Mouse (Mus musculus) lung, postnatal 0 days (tissue): Measurements from ENCODE around the gene Vdac2. TPM values are rescaled to one million over a fixed set of nuclear protein-coding genes. Genes with fewer than 3 reads are reported as not detected.

Source experiments
- ATAC-seq: fragments of 200-750 bp; cut with Nextera tagmentation; 2 replicates; pipeline ENCODE4 v1.8.0; 2017; ENCODE audit warnings: moderate library complexity
- DNase-seq: peaks from one replicate; pipeline ENCODE4 v3.0.0-alpha.2; 2016; ENCODE audit warnings: low spot score
- H3K27ac ChIP-seq: fragments of 300-500 bp; sonication (generic); 2 replicates; pipeline ENCODE4 v1.5.1; 2014; ENCODE audit warnings: antibody characterized with exemption, mild to moderate bottlenecking, low read length, mixed read lengths
- H3K27me3 ChIP-seq: fragments of 300-500 bp; sonication (generic); replicated peaks from 2 replicates; pipeline ENCODE4 v1.6.1; 2014; ENCODE audit warnings: low read length, mixed read lengths; ENCODE audit not compliant: insufficient read depth
- H3K36me3 ChIP-seq: fragments of 300-500 bp; sonication (generic); 2 replicates; pipeline ENCODE4 v1.6.1; 2014; ENCODE audit warnings: low read length, mixed read lengths; ENCODE audit not compliant: insufficient read depth
- H3K4me1 ChIP-seq: fragments of 300-500 bp; sonication (generic); 2 replicates; pipeline ENCODE4 v1.6.1; 2014; ENCODE audit warnings: antibody characterized with exemption, low read depth, low read length, mixed read lengths; ENCODE audit not compliant: insufficient read depth
- H3K4me2 ChIP-seq: fragments of 300-500 bp; sonication (generic); replicated peaks from 2 replicates; pipeline ENCODE4 v1.6.1; 2014; ENCODE audit warnings: low read depth, mild to moderate bottlenecking, low read length, moderate library complexity, mixed read lengths
- H3K4me3 ChIP-seq: fragments of 300-500 bp; sonication (generic); 2 replicates; pipeline ENCODE4 v1.5.1; 2014; ENCODE audit warnings: low read depth, low read length
- H3K9ac ChIP-seq: fragments of 300-500 bp; sonication (generic); replicated peaks from 2 replicates; pipeline ENCODE4 v1.6.1; 2014; ENCODE audit warnings: low read depth, mild to moderate bottlenecking
- H3K9me3 ChIP-seq: fragments of 300-500 bp; sonication (generic); 2 replicates; pipeline ENCODE4 v1.6.1; 2016; ENCODE audit warnings: low read length, mixed read lengths
- CTCF ChIP-seq: IDR thresholded peaks from 2 replicates; pipeline ENCODE4 v1.5.1; 2016; ENCODE audit warnings: antibody characterized with exemption, mild to moderate bottlenecking
- EP300 ChIP-seq: IDR thresholded peaks from 2 replicates; pipeline ENCODE4 v1.6.1; 2016; ENCODE audit warnings: antibody characterized with exemption, mild to moderate bottlenecking, control low read depth
- WGBS: fragments of 180-500 bp; shearing (Covaris S2); extraction: QIAGEN DNeasy Blood & Tissue Kit; methylation state at CpG from one replicate; pipeline ENCODE4 v1.1.7; 2014; 5-methylcytosine and 5-hydroxymethylcytosine counted together
- polyA plus RNA-seq: library from polyadenylated mRNA; unstranded; fragments of >200 nt; fragmentation: Nextera tagmentation; extraction: Ambion mirVana; gene quantifications from 2 replicates; pipeline ENCODE4 v1.2.1, GENCODE M21; 2015

Gene Vdac2
- polyA plus RNA-seq, 1 experiment from 2014 or later, result 221 TPM

- TF ChIP-seq CTCF, result no peak
- TF ChIP-seq EP300, result no peak
- Histone ChIP-seq H3K4me2 (no peak overlapping the region), H3K9me3 (no peaks in the 10 kb centered on the region), H3K36me3 (peaks cover 40% of the 10 kb centered on the region), H3K27ac (no peak overlapping the region), H3K4me3 (no peak overlapping the region), H3K27me3 (no peaks in the 10 kb centered on the region), H3K9ac (no peak overlapping the region), H3K4me1 (no peaks in the 10 kb centered on the region)
- WGBS, result 52% methylated on average over 8 of the region's 8 CpGs
- ATAC-seq (no peak), DNase-seq (no peak)
These were observed 13.4 kb downstream of the Vdac2 start for GRCm38 (mm10) chr14:21838336-21839017.

GRCm38 (mm10) chr14:21841819-21842592 is 17.0 kb downstream of the Vdac2 start:
- peak; percentile 38 for TF ChIP-seq CTCF
- peak; percentile 17; the same call in 1 of the 2 replicates for TF ChIP-seq EP300

DNA sequence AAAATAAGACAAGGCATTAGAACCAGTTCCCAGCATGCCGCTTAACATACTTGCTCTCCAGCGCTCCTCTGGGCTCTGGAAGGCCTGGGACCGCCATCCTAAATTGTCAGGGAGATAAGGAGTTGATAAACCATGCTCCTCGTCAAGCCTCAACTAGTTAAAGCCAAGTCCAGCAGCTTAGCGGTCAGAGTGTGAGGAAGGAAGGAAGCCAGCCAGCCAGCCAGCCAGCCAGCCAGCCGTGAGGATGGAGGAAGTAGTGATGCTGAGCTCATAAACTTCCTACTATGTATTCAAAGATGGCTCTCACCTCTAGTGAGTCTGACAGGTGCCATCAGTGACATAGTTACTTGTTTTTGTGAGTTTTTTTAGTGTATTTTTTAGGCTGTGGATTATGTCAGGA is 18.2 kb downstream of the Vdac2 start:
- peaks cover 5% of the 10 kb centered on the region; the same call in 1 of the 2 replicates for H3K4me1 ChIP-seq
- no peak overlapping the region for H3K4me3 ChIP-seq
- TF ChIP-seq CTCF (no peak), EP300 (no peak)
- DNase-seq (no peak), ATAC-seq (no peak)
- H3K27me3 ChIP-seq, result no peaks in the 10 kb centered on the region
- no peak overlapping the region for H3K9ac ChIP-seq
- H3K27ac ChIP-seq, result no peak overlapping the region
- H3K4me2 ChIP-seq, result no peak overlapping the region
- 41% methylated on average over 6 of the region's 6 CpGs for WGBS
- peaks cover 44% of the 10 kb centered on the region for H3K36me3 ChIP-seq
- H3K9me3 ChIP-seq, result no peaks in the 10 kb centered on the region

More at GRCm38 (mm10) chr14:21841819-21842592, 17.0 kb downstream of the Vdac2 start:
- Histone ChIP-seq H3K4me3 (no peak overlapping the region), H3K27me3 (no peaks in the 10 kb centered on the region), H3K9me3 (no peaks in the 10 kb centered on the region), H3K9ac (no peak overlapping the region), H3K4me2 (no peak overlapping the region), H3K4me1 (no peaks in the 10 kb centered on the region), H3K27ac (no peak overlapping the region), H3K36me3 (peaks cover 51% of the 10 kb centered on the region)
- no peak for DNase-seq
- no peak for ATAC-seq
- 71% methylated on average over 5 of the region's 5 CpGs for WGBS

- H3K4me2 ChIP-seq, result peak overlapping the region; percentile 92
- H3K4me3 ChIP-seq, result peak overlapping the region; percentile 56
- ATAC-seq, result no peak
- TF ChIP-seq EP300 (no peak), CTCF (no peak)
- no peak overlapping the region for H3K27ac ChIP-seq
- WGBS, result 17% methylated on average over 10 of the region's 10 CpGs
- H3K9me3 ChIP-seq, result no peaks in the 10 kb centered on the region
- peaks cover 7% of the 10 kb centered on the region; the same call in 1 of the 2 replicates for H3K4me1 ChIP-seq
- H3K36me3 ChIP-seq, result peaks cover 19% of the 10 kb centered on the region
- DNase-seq, result no peak
- H3K9ac ChIP-seq, result no peak overlapping the region
- no peaks in the 10 kb centered on the region for H3K27me3 ChIP-seq
These were observed 21.9 kb downstream of the Vdac2 start for GRCm38 (mm10) chr14:21846827-21847380.

DNA sequence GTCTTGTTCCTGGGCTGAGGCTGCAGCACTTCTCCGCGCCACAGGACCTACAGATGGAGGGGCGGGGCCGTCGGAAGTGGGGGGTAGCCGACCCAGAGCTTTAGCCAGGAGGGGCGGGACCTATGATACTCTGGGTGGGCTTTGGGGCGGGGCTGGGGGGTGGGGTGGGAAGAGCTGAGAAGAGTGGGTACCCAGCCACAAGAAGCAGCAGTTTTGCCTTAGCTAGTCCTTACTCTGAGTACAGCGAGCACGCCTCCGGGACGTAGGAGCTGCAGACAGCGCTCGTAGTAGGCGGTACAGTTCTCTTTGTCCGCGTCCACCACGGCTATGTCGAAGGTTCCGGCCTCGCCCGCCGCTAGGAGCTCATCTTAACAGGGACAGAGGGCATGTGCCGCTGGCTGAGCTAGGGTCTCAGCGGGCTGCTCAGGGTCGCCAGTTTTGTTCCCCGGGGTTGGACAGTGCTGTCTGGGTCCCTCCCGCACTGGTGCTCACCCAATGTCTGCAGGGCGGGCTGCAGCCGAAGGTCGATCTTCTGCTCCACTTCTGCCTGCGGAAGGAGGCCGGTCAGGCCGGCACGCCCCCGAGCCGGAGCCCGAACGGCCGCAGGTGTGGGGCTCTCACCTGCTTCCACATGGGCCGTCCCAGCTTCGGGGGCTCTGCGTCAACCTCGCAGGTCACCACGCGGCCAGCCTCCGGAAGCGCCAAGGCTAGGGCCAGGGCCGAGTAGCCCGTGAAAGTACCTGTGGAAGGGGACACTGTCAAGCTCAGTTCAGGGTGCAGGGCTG is 22.5 kb downstream of the Vdac2 start:
- DNase-seq, result peak; percentile 57
- no peak overlapping the region for H3K27ac ChIP-seq
- 0 out of 2 replicates have a peak overlapping the region, but pooled peaks have one; percentile 23 for H3K9ac ChIP-seq

More for the DNA sequence above, 22.5 kb downstream of the Vdac2 start:
- peak overlapping the region; percentile 56 for H3K4me3 ChIP-seq
- H3K4me1 ChIP-seq, result peaks cover 12% of the 10 kb centered on the region; the same call in 1 of the 2 replicates
- TF ChIP-seq EP300 (no peak), CTCF (no peak)
- peak overlapping the region; percentile 92 for H3K4me2 ChIP-seq
- no peaks in the 10 kb centered on the region for H3K9me3 ChIP-seq
- H3K27me3 ChIP-seq, result no peaks in the 10 kb centered on the region
- WGBS, result 1% methylated on average over 49 of the region's 50 CpGs
- peak; percentile 22 for ATAC-seq
- peaks cover 19% of the 10 kb centered on the region; the same call in 1 of the 2 replicates for H3K36me3 ChIP-seq
